Mouse (Mus musculus): Measurements from ENCODE around the gene Timm9.

DNA sequence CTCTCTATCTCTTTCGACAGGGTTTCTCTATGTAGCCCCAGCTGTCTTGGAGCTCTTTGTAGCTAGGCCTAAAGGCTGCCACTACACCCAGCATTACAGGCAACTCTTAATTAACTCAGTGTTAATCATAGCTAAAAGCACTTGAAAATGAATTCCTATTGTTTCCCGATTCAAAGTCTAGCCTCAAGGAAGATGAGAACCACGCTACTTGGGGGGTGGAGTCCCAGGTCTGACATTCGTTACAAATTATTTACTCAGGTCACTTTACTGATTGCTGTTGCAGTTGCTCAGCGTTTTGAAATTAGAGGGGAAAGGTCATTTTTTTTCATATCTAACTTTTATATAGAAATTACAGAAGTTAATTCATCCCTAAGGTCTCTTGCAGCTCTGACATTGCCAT, 903 bp downstream of the Timm9 start:
- TF ChIP-seq CTCF (IDR thresholded peaks at IDR 0.05; ENCODE audit: low read depth), result no peak
- TF ChIP-seq EP300 (IDR thresholded peaks at IDR 0.05; ENCODE audit: low read depth), result no peak

Measured in heart, postnatal 0 days (tissue).